Mouse (Mus musculus): ENCODE measurements around the gene Hacd2. TPM values are rescaled to one million over a fixed set of nuclear protein-coding genes. Genes with fewer than 3 reads are reported as not detected.

Hacd2 gene
- polyA plus RNA-seq, 1 experiment from 2014 or later, result 58.1 TPM

DNA sequence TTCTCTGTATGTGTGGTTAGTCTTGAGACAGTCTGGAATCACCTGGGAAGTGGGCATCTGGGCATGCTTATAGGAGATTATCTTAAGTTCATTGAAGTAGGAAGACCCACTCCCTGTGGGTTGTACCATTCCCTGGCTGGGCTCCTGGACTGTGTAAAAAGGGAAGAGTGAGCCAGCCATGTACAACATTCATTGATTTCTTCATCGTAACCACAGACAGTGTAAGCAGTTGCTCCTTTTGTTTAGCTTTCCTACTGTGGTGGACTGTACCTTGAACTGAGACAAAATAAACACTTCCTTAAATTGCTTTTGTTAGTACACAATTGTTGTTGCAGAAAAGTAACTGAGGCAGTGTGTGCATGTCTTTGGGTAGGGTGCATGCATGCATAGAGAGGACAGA, 33.6 kb downstream of the Hacd2 start:
- ATAC-seq (ENCODE audit: extremely low read depth, insufficient number of reproducible peaks, low FRiP score, low TSS enrichment), result no peak
- H3K4me2 ChIP-seq, result no peak overlapping the region

DNA sequence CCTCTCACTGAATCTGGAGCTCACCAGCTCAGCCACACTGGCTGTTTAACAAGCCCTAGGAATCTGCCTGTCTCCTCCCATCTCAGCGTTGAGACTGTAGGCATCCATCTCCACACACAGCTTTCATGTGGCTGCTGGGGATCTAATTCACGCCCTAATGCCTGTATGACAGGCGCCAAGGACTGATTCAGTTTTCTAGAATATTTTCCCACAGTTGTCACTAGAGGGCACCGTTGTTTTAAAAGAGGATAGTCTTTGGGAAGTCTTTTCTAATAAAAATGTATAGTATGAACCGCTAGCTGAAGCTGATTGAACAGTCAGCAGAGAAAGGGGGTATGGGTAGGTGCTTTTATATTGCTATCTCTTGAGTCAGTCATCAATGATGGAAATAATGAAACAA, 34.1 kb downstream of the Hacd2 start:
- H3K27ac ChIP-seq (replicated peaks), result no peak overlapping the region
- H3K27me3 ChIP-seq (replicated peaks), result no peaks in the 10 kb centered on the region
- ATAC-seq (ENCODE audit: extremely low read depth, insufficient number of reproducible peaks, low FRiP score, low TSS enrichment), result no peak
- no peak overlapping the region for H3K9ac ChIP-seq
- no peaks in the 10 kb centered on the region for H3K9me3 ChIP-seq
- WGBS, result 28% methylated on average over 5 of the region's 5 CpGs
- 0 out of 2 replicates have a peak, but pooled peaks cover 5% of the 10 kb centered on the region for H3K36me3 ChIP-seq
- H3K4me3 ChIP-seq, result no peak overlapping the region
- H3K4me1 ChIP-seq, result 0 out of 2 replicates have a peak, but pooled peaks cover 2% of the 10 kb centered on the region
- H3K4me2 ChIP-seq, result no peak overlapping the region

More for the DNA sequence above, 33.6 kb downstream of the Hacd2 start:
- Histone ChIP-seq H3K9me3 (no peaks in the 10 kb centered on the region), H3K27ac (replicated peaks) (no peak overlapping the region), H3K4me1 (0 out of 2 replicates have a peak, but pooled peaks cover 2% of the 10 kb centered on the region), H3K4me3 (no peak overlapping the region), H3K27me3 (replicated peaks) (no peaks in the 10 kb centered on the region), H3K36me3 (0 out of 2 replicates have a peak, but pooled peaks cover 5% of the 10 kb centered on the region), H3K9ac (no peak overlapping the region)
- 87% methylated on average over 1 of the region's 1 CpGs for WGBS

DNA sequence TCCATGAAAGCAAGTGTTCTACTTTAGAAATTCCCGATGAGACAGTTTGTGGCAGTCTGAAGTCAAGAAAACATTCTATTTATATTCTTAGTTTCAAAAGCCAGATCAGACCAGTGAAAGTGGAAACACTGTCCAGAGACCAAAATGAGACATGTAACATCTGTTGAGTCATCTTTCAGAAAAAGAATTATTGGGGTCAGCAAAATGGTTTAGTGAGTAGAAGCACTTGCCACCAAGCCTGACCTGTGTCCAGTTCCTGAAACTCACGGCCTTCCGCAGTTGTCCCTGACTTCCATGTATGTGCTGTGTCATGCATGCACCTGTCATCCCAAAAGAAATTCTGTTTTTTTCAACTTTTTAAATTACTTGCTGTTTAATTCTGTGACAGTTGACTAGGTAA, 34.6 kb downstream of the Hacd2 start:
- Histone ChIP-seq H3K4me3 (no peak overlapping the region), H3K9me3 (no peaks in the 10 kb centered on the region), H3K4me1 (0 out of 2 replicates have a peak, but pooled peaks cover 2% of the 10 kb centered on the region)

DNA sequence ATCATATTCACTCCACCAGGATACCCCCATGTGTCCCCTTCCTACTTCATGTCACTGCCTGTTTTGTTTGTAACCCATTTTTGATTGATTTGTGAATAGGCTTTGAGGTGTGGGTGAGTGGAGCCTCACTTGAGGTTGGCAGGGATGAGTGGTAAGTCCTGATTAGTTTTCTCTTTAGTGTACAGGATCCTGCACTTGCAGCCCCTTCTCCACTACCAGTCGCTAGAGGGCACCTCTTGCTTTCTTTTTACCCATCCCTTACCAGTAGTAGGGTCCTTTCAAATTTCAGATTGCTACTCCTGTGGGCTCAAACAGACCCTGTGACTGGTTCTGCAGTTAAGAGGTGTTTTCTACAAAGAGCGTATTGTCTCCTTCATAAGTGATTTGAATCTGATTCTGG, 38.8 kb downstream of the Hacd2 start:
- Histone ChIP-seq H3K9me3 (no peaks in the 10 kb centered on the region), H3K36me3 (peaks cover 8% of the 10 kb centered on the region; the same call in 1 of the 2 replicates), H3K27me3 (replicated peaks) (no peaks in the 10 kb centered on the region), H3K4me1 (peaks cover 9% of the 10 kb centered on the region), H3K4me2 (no peak overlapping the region), H3K4me3 (no peak overlapping the region), H3K27ac (replicated peaks) (no peak overlapping the region), H3K9ac (no peak overlapping the region)
- ATAC-seq (ENCODE audit: extremely low read depth, insufficient number of reproducible peaks, low FRiP score, low TSS enrichment), result no peak
- 52% methylated on average over 2 of the region's 2 CpGs for WGBS

More for the DNA sequence above, 34.6 kb downstream of the Hacd2 start:
- Histone ChIP-seq H3K9ac (no peak overlapping the region), H3K4me2 (no peak overlapping the region), H3K27ac (replicated peaks) (no peak overlapping the region), H3K36me3 (0 out of 2 replicates have a peak, but pooled peaks cover 5% of the 10 kb centered on the region), H3K27me3 (replicated peaks) (no peaks in the 10 kb centered on the region)
- 83% methylated on average over 3 of the region's 3 CpGs for WGBS
- ATAC-seq (ENCODE audit: extremely low read depth, insufficient number of reproducible peaks, low FRiP score, low TSS enrichment), result no peak

DNA sequence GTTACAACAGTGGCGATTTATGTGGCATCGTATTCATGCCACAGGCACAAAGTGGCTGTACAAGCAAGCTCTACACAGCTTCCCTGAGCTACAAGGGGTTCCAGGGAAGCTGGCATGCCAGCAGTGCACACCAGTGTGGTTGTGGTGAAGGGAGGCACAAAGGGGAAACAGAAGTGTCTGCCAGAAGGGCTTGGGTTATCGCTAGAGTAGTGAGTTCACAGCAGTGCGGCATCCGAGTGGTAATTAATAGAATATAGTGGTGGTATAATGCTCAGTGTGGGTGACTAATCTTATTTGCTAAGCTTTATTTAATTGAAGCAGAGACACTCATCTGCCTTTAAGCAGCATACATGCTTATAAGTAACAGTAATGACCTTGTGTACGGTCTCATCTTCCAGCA, 43.5 kb downstream of the Hacd2 start:
- Histone ChIP-seq H3K27ac (replicated peaks) (no peak overlapping the region), H3K4me2 (no peak overlapping the region), H3K4me3 (no peak overlapping the region), H3K4me1 (peaks cover 26% of the 10 kb centered on the region), H3K27me3 (replicated peaks) (no peaks in the 10 kb centered on the region), H3K9me3 (no peaks in the 10 kb centered on the region), H3K9ac (no peak overlapping the region; the same call in 1 of the 2 replicates), H3K36me3 (peaks cover 8% of the 10 kb centered on the region; the same call in 1 of the 2 replicates)
- ATAC-seq (ENCODE audit: extremely low read depth, insufficient number of reproducible peaks, low FRiP score, low TSS enrichment), result no peak
- WGBS, result 88% methylated on average over 6 of the region's 6 CpGs

DNA sequence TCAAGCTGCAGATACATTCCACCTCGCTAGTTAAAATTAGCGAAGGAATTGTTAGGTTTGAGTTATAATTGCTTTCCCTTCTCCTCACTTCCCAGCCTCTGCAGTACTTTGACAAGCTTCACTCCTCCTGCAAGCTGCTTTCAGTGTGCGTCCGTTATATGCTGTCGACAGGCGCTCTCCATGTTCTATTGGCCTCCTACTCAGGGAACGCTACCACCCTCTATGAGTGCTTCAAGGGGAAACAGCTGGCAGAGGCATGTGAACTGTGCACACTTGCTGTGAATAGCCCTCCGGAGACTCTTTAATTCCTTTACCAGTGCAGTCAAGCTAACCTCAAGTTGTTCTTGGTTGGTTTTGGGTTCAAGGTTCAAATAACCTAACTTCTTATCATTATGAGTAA, 44.9 kb downstream of the Hacd2 start:
- peak overlapping the region; percentile 36 for H3K4me2 ChIP-seq
- peaks cover 6% of the 10 kb centered on the region; the same call in 1 of the 2 replicates for H3K36me3 ChIP-seq
- H3K27ac ChIP-seq (replicated peaks), result 0 out of 2 replicates have a peak overlapping the region, but pooled peaks have one; percentile 20
- no peak overlapping the region; the same call in 1 of the 2 replicates for H3K9ac ChIP-seq
- H3K4me1 ChIP-seq, result peaks cover 26% of the 10 kb centered on the region
- WGBS, result 32% methylated on average over 8 of the region's 8 CpGs
- no peak overlapping the region for H3K4me3 ChIP-seq
- no peak for ATAC-seq (ENCODE audit: extremely low read depth, insufficient number of reproducible peaks, low FRiP score, low TSS enrichment)
- no peaks in the 10 kb centered on the region for H3K27me3 ChIP-seq (replicated peaks)
- H3K9me3 ChIP-seq, result no peaks in the 10 kb centered on the region

DNA sequence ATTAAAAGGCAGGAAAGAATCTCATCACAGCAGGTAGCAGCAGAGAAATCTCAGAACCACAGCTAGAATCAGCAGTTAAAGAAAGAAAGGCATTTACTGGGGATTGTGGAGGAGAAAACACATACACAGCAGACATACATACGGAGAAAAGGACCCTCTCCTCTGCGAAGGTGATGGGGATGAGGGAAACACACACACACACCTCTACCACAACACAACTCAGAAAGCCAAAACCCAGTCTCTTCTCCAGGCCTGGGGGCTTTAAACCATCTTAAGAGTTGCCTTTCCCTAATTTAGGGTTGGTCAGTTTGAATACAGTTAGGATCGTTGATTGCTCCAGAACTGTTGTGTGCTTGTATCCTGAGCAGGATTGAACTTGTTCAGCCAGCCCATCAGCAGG, 45.4 kb downstream of the Hacd2 start:
- no peaks in the 10 kb centered on the region for H3K9me3 ChIP-seq
- no peak overlapping the region for H3K9ac ChIP-seq
- H3K4me3 ChIP-seq, result no peak overlapping the region
- no peaks in the 10 kb centered on the region for H3K27me3 ChIP-seq (replicated peaks)
- no peak for ATAC-seq (ENCODE audit: extremely low read depth, insufficient number of reproducible peaks, low FRiP score, low TSS enrichment)
- H3K36me3 ChIP-seq, result peaks cover 1% of the 10 kb centered on the region; the same call in 1 of the 2 replicates
- no peak overlapping the region for H3K4me2 ChIP-seq
- H3K4me1 ChIP-seq, result peaks cover 26% of the 10 kb centered on the region
- no peak overlapping the region for H3K27ac ChIP-seq (replicated peaks)
- WGBS, result 84% methylated on average over 3 of the region's 3 CpGs

DNA sequence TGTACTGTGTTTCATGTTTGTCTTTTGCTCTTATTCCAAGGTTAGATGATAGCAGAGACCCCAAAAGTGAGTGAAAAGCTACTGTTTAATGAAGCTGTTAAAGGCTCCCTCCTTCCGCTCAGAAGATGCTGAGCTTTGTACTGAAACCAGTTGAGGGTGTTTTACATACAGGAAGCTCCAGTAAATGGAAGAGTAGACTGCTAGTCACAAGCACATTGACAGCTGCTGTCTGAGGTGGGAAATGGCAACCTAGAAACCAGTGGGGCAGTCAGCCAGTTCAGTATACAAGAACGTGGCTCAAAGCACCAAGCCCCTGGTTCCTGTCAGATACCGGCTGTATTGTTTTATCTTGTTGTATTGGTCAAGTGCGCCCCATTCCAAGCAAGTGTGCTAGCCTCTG, 46.7 kb downstream of the Hacd2 start:
- H3K4me1 ChIP-seq, result peaks cover 29% of the 10 kb centered on the region
- H3K36me3 ChIP-seq, result no peaks in the 10 kb centered on the region
- no peak for ATAC-seq (ENCODE audit: extremely low read depth, insufficient number of reproducible peaks, low FRiP score, low TSS enrichment)

DNA sequence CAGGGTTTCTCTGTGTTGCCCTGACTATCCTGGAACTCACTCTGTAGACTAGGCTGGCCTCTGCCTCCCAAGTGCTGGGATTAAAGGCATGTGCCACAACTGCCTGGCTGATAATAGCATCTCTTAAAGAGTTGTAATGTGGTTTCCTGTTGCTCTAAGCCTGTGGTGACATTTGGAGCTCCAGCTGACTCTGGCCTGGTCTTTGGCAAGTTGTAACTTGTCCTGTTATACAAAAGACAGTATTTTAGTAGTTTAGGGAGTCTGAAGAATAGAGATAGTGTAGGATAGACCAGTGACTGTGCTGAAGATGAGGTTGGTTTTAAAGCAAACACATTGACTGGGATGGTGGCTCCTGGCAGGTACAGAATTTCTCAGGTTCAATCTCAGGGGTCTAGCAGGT, 52.2 kb downstream of the Hacd2 start:
- Histone ChIP-seq H3K4me3 (no peak overlapping the region), H3K9ac (no peak overlapping the region), H3K27me3 (replicated peaks) (no peaks in the 10 kb centered on the region), H3K4me1 (peaks cover 21% of the 10 kb centered on the region), H3K9me3 (no peaks in the 10 kb centered on the region), H3K27ac (replicated peaks) (no peak overlapping the region), H3K36me3 (peaks cover 6% of the 10 kb centered on the region), H3K4me2 (no peak overlapping the region)
- ATAC-seq (ENCODE audit: extremely low read depth, insufficient number of reproducible peaks, low FRiP score, low TSS enrichment), result no peak

More for the DNA sequence above, 46.7 kb downstream of the Hacd2 start:
- no peaks in the 10 kb centered on the region for H3K27me3 ChIP-seq (replicated peaks)
- H3K9ac ChIP-seq, result no peak overlapping the region
- WGBS, result 74% methylated on average over 4 of the region's 4 CpGs
- no peak overlapping the region for H3K4me2 ChIP-seq
- H3K27ac ChIP-seq (replicated peaks), result no peak overlapping the region
- no peaks in the 10 kb centered on the region for H3K9me3 ChIP-seq
- no peak overlapping the region for H3K4me3 ChIP-seq

DNA sequence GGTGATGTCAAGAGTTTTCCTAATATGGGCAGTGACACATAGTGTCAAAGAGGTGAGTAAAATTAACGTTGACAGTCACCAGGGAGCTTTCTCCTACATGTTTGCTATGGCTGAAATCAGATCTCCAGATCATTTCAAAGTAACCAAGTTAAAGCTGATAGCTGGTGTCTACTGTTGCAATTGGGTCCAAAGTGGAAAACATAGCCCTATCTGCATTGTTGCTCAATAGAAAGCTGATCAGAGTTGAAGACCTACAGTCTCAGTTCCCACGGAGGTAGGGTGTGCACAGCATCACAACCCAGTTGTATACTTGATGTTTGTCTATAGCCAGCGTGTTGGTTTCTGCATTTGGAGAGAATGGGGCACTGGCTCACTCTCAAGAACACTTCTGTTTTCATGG, 53.4 kb downstream of the Hacd2 start:
- WGBS, result 82% methylated on average over 3 of the region's 3 CpGs
- Histone ChIP-seq H3K36me3 (peaks cover 6% of the 10 kb centered on the region), H3K9me3 (no peaks in the 10 kb centered on the region), H3K4me1 (peaks cover 15% of the 10 kb centered on the region), H3K27me3 (replicated peaks) (no peaks in the 10 kb centered on the region), H3K4me3 (no peak overlapping the region), H3K9ac (no peak overlapping the region), H3K27ac (replicated peaks) (no peak overlapping the region), H3K4me2 (no peak overlapping the region)
- no peak for ATAC-seq (ENCODE audit: extremely low read depth, insufficient number of reproducible peaks, low FRiP score, low TSS enrichment)

DNA sequence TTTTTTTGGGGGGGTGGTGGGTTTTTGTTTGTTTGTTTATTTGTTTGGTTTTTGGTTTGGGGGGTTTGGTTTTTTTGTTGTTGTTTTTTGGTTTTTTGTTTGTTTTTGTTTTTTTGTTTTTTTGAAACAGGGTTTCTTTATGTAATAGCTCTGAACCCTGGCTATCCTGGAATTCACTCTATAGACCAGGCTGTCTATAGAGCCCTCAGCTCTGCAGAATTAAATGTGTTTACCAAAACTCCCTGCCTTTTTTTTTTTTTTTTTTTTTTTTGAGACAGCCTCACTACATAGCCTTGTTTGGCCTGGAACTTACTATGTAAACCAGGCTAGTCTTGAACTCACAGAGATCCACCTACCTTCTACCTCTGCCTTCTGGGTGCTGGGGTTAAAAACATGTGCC, 71.3 kb downstream of the Hacd2 start:
- no peak overlapping the region for H3K4me3 ChIP-seq
- no peak for ATAC-seq (ENCODE audit: extremely low read depth, insufficient number of reproducible peaks, low FRiP score, low TSS enrichment)
- H3K9me3 ChIP-seq, result no peaks in the 10 kb centered on the region
- peaks cover 9% of the 10 kb centered on the region; the same call in 1 of the 2 replicates for H3K36me3 ChIP-seq
- no peaks in the 10 kb centered on the region for H3K4me1 ChIP-seq
- no peak overlapping the region for H3K27ac ChIP-seq (replicated peaks)
- no peak overlapping the region for H3K9ac ChIP-seq
- H3K4me2 ChIP-seq, result no peak overlapping the region
- no peaks in the 10 kb centered on the region for H3K27me3 ChIP-seq (replicated peaks)

DNA sequence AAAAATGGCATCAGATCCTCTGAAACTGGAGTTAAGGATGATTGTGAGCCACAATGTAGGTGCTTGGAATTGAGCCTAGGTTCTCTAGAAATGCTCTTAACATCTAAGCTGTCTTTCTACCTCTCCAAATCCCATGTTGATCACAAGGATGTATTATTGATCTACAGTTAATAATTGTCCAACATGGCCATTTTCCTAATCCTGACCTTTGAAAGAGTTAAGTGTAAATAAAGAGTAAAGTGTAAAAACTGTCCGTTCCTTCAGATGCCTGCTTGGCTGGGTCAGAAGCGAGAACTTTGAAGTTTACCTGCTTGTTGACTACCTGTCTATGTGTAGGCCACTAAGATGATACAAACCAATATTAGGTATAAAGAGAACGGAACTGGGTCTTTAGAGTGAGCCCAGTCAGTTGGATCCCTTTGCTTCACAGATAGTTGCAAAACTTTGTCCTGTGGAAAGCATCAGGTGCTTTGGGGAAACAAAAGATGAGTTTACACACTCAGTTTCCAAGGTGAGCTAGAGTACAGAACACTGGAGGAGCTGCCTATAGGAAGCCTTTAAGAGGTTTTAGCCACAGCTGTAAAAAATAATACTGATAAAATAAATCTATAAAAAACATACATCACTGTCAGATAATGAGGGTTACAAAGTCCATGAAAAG, 75.8 kb downstream of the Hacd2 start:
- H3K36me3 ChIP-seq, result peaks cover 28% of the 10 kb centered on the region
- no peak overlapping the region for H3K27ac ChIP-seq (replicated peaks)
- ATAC-seq (ENCODE audit: extremely low read depth, insufficient number of reproducible peaks, low FRiP score, low TSS enrichment), result no peak
- no peaks in the 10 kb centered on the region for H3K9me3 ChIP-seq
- peaks cover 4% of the 10 kb centered on the region for H3K4me1 ChIP-seq
- H3K4me3 ChIP-seq, result no peak overlapping the region
- H3K9ac ChIP-seq, result no peak overlapping the region
- WGBS, result 91% methylated on average over 3 of the region's 3 CpGs
- H3K27me3 ChIP-seq (replicated peaks), result no peaks in the 10 kb centered on the region
- H3K4me2 ChIP-seq, result no peak overlapping the region
